Mouse (Mus musculus): Measurements from ENCODE around the gene Mme. TPM values are rescaled to one million over a fixed set of nuclear protein-coding genes. Genes with fewer than 3 reads are reported as not detected.

The Mme gene
- polyA plus RNA-seq, 1 experiment: 25.7 TPM

GRCm38 (mm10) chr3:63391348-63391747 lies 150.0 kb downstream of the Mme start:
- DNase-seq: no peak
- Histone ChIP-seq H3K27ac (ENCODE audit: insufficient read depth, low read depth, low read length) (no peak overlapping the region), H3K4me1 (ENCODE audit: control insufficient read depth, insufficient read depth, low read length) (no peaks in the 10 kb centered on the region), H3K36me3 (ENCODE audit: control insufficient read depth, insufficient read depth, low read length) (no peaks in the 10 kb centered on the region), H3K27me3 (replicated peaks; ENCODE audit: control insufficient read depth, insufficient read depth, low read length) (no peaks in the 10 kb centered on the region), H3K4me3 (ENCODE audit: insufficient read depth, low read depth, low read length) (no peak overlapping the region)
- no peak for TF ChIP-seq CTCF (conservative IDR thresholded peaks at IDR 0.05; ENCODE audit: insufficient read depth, insufficient read length, low read depth, low read length)
- TF ChIP-seq POLR2A (IDR thresholded peaks at IDR 0.05; ENCODE audit: low read depth, low read length): no peak
- 60% methylated on average over 2 of the region's 2 CpGs for WGBS

- WGBS: 86% methylated on average over 4 of the region's 4 CpGs
- Histone ChIP-seq H3K27ac (ENCODE audit: insufficient read depth, low read depth, low read length) (no peak overlapping the region), H3K36me3 (ENCODE audit: control insufficient read depth, insufficient read depth, low read length) (no peaks in the 10 kb centered on the region), H3K4me1 (ENCODE audit: control insufficient read depth, insufficient read depth, low read length) (no peaks in the 10 kb centered on the region), H3K27me3 (replicated peaks; ENCODE audit: control insufficient read depth, insufficient read depth, low read length) (no peaks in the 10 kb centered on the region; the same call in 1 of the 2 replicates), H3K4me3 (ENCODE audit: insufficient read depth, low read depth, low read length) (no peak overlapping the region)
- no peak for DNase-seq
- TF ChIP-seq POLR2A (IDR thresholded peaks at IDR 0.05; ENCODE audit: low read depth, low read length) (no peak), CTCF (conservative IDR thresholded peaks at IDR 0.05; ENCODE audit: insufficient read depth, insufficient read length, low read depth, low read length) (no peak)
These were observed 153.1 kb downstream of the Mme start for GRCm38 (mm10) chr3:63394424-63394941.

- no peak overlapping the region for H3K4me3 ChIP-seq (ENCODE audit: insufficient read depth, low read depth, low read length)
- no peaks in the 10 kb centered on the region for H3K4me1 ChIP-seq (ENCODE audit: control insufficient read depth, insufficient read depth, low read length)
- no peak for DNase-seq
- TF ChIP-seq POLR2A (IDR thresholded peaks at IDR 0.05; ENCODE audit: low read depth, low read length) (no peak), CTCF (conservative IDR thresholded peaks at IDR 0.05; ENCODE audit: insufficient read depth, insufficient read length, low read depth, low read length) (no peak)
- H3K27ac ChIP-seq (ENCODE audit: insufficient read depth, low read depth, low read length): no peak overlapping the region
- H3K27me3 ChIP-seq (replicated peaks; ENCODE audit: control insufficient read depth, insufficient read depth, low read length): no peaks in the 10 kb centered on the region; the same call in 1 of the 2 replicates
- 73% methylated on average over 4 of the region's 4 CpGs for WGBS
- no peaks in the 10 kb centered on the region for H3K36me3 ChIP-seq (ENCODE audit: control insufficient read depth, insufficient read depth, low read length)
These were observed 156.8 kb downstream of the Mme start for GRCm38 (mm10) chr3:63398171-63398570.

GRCm38 (mm10) chr3:63406438-63406837 lies 165.1 kb downstream of the Mme start:
- no peaks in the 10 kb centered on the region for H3K4me1 ChIP-seq (ENCODE audit: control insufficient read depth, insufficient read depth, low read length)
- no peak for DNase-seq
- no peaks in the 10 kb centered on the region for H3K36me3 ChIP-seq (ENCODE audit: control insufficient read depth, insufficient read depth, low read length)
- H3K27me3 ChIP-seq (replicated peaks; ENCODE audit: control insufficient read depth, insufficient read depth, low read length): no peaks in the 10 kb centered on the region
- WGBS: 77% methylated on average over 3 of the region's 3 CpGs
- no peak for TF ChIP-seq CTCF (conservative IDR thresholded peaks at IDR 0.05; ENCODE audit: insufficient read depth, insufficient read length, low read depth, low read length)
- no peak overlapping the region for H3K4me3 ChIP-seq (ENCODE audit: insufficient read depth, low read depth, low read length)
- no peak overlapping the region for H3K27ac ChIP-seq (ENCODE audit: insufficient read depth, low read depth, low read length)

- peaks cover 10% of the 10 kb centered on the region for H3K4me1 ChIP-seq (ENCODE audit: control insufficient read depth, insufficient read depth, low read length)
- no peaks in the 10 kb centered on the region for H3K27me3 ChIP-seq (replicated peaks; ENCODE audit: control insufficient read depth, insufficient read depth, low read length)
- no peak for DNase-seq
- WGBS: 94% methylated on average over 4 of the region's 4 CpGs
- no peaks in the 10 kb centered on the region for H3K36me3 ChIP-seq (ENCODE audit: control insufficient read depth, insufficient read depth, low read length)
- no peak overlapping the region for H3K4me3 ChIP-seq (ENCODE audit: insufficient read depth, low read depth, low read length)
- no peak for TF ChIP-seq CTCF (conservative IDR thresholded peaks at IDR 0.05; ENCODE audit: insufficient read depth, insufficient read length, low read depth, low read length)
- no peak for TF ChIP-seq POLR2A (IDR thresholded peaks at IDR 0.05; ENCODE audit: low read depth, low read length)
- H3K27ac ChIP-seq (ENCODE audit: insufficient read depth, low read depth, low read length): no peak overlapping the region
These were observed 169.7 kb downstream of the Mme start for GRCm38 (mm10) chr3:63411006-63411405.

GRCm38 (mm10) chr3:63412220-63412937 lies 171.0 kb downstream of the Mme start:
- WGBS: 56% methylated on average over 6 of the region's 6 CpGs

GRCm38 (mm10) chr3:63413046-63413911 lies 171.9 kb downstream of the Mme start:
- no peaks in the 10 kb centered on the region for H3K36me3 ChIP-seq (ENCODE audit: control insufficient read depth, insufficient read depth, low read length)
- peak; percentile 88 for DNase-seq
- H3K4me1 ChIP-seq (ENCODE audit: control insufficient read depth, insufficient read depth, low read length): peaks cover 10% of the 10 kb centered on the region
- WGBS: 18% methylated on average over 6 of the region's 6 CpGs
- no peaks in the 10 kb centered on the region for H3K27me3 ChIP-seq (replicated peaks; ENCODE audit: control insufficient read depth, insufficient read depth, low read length)
- no peak for TF ChIP-seq CTCF (conservative IDR thresholded peaks at IDR 0.05; ENCODE audit: insufficient read depth, insufficient read length, low read depth, low read length)
- TF ChIP-seq POLR2A (IDR thresholded peaks at IDR 0.05; ENCODE audit: low read depth, low read length): no peak
- no peak overlapping the region for H3K4me3 ChIP-seq (ENCODE audit: insufficient read depth, low read depth, low read length)
- H3K27ac ChIP-seq (ENCODE audit: insufficient read depth, low read depth, low read length): peak overlapping the region; percentile 94

More at GRCm38 (mm10) chr3:63412220-63412937, 171.0 kb downstream of the Mme start:
- no peaks in the 10 kb centered on the region for H3K36me3 ChIP-seq (ENCODE audit: control insufficient read depth, insufficient read depth, low read length)
- H3K27ac ChIP-seq (ENCODE audit: insufficient read depth, low read depth, low read length): peak overlapping the region; percentile 41; the same call in 1 of the 2 replicates
- no peak for DNase-seq
- H3K27me3 ChIP-seq (replicated peaks; ENCODE audit: control insufficient read depth, insufficient read depth, low read length): no peaks in the 10 kb centered on the region
- H3K4me3 ChIP-seq (ENCODE audit: insufficient read depth, low read depth, low read length): no peak overlapping the region
- TF ChIP-seq POLR2A (IDR thresholded peaks at IDR 0.05; ENCODE audit: low read depth, low read length) (no peak), CTCF (conservative IDR thresholded peaks at IDR 0.05; ENCODE audit: insufficient read depth, insufficient read length, low read depth, low read length) (no peak)
- H3K4me1 ChIP-seq (ENCODE audit: control insufficient read depth, insufficient read depth, low read length): peaks cover 10% of the 10 kb centered on the region
